Mouse (Mus musculus): ENCODE results near the gene Lysmd4.

DNA sequence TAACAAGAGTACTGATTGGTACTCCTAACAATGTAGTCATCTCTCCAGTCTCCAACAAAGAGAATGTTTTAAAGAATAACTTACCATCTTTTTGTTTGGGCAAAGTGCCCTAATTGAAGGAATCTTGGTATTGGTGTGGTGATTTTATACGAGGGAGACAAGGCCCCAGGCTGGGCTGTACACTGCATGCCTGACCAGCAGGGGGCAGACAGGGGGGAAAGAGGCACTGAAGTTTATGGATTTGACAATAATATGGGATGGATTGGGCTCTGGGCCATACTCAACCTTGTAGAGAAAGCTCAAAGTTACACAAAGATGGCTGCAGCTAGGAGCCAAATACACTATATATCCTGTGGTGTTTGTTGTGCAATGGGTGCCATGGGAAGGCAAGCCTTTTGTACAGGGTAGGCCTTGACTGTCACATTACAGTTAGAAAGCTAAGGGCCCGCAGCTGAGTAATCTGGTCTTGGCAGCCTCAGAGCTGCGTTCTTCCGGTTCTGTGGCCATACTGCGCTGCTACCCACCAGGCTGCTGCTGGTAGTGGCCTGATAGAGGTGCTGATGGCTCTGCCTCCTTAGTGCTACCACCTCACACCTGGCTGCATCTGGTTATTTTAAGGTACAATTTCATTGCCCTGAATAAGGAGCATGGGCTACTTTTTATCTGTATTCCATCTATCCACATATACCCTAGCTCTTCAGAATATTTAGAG lies 6.7 kb downstream of the Lysmd4 start:
- TF ChIP-seq MYOG (IDR thresholded peaks at IDR 0.05; ENCODE audit: control insufficient read depth, extremely low read depth, insufficient read length) (no peak), CTCF (IDR thresholded peaks at IDR 0.05; ENCODE audit: control insufficient read depth, insufficient read depth, insufficient read length) (peak; percentile 32), USF1 (IDR thresholded peaks at IDR 0.05; ENCODE audit: low read depth) (no peak), MAX (IDR thresholded peaks at IDR 0.05) (no peak), FOSL1 (IDR thresholded peaks at IDR 0.05; ENCODE audit: insufficient read depth, low read length, poor library complexity, severe bottlenecking) (no peak), CEBPB (IDR thresholded peaks at IDR 0.05; ENCODE audit: low read depth) (no peak), MYOD1 (IDR thresholded peaks at IDR 0.05; ENCODE audit: control insufficient read depth, insufficient read length, low read depth) (no peak)

Measured in C2C12 (cell line).